Mouse (Mus musculus): ENCODE measurements at regions not wholly inside any gene's neighbourhood (a gene's known extent, or its start where the extent isn't known, plus 50 kb on each side); places are given as distances from the start of the nearest gene placed in this dataset.

GRCm38 (mm10) chr15:68014605-68015305, 1514.0 kb upstream of the Lrrc6 start:
- in situ Hi-C loops (cut with MboI, MseI) = no loop called here

- in situ Hi-C loops (cut with MboI, MseI) = no loop called here
Observed at GRCm38 (mm10) chr15:68011162-68011561, 1510.5 kb upstream of the Lrrc6 start.

- in situ Hi-C loops (cut with MboI, MseI) = no loop called here
Observed at GRCm38 (mm10) chr15:68010189-68010588, 1509.5 kb upstream of the Lrrc6 start.

GRCm38 (mm10) chr15:68004798-68005197, 1504.1 kb upstream of the Lrrc6 start:
- in situ Hi-C loops (cut with MboI, MseI) = loop anchor here (5.0 kb wide), 1 partner anchor 78 kb away; no protein-coding TSS in a partner anchor

GRCm38 (mm10) chr15:67996532-67996931, 1495.8 kb upstream of the Lrrc6 start:
- in situ Hi-C loops (cut with MboI, MseI) = no loop called here

- in situ Hi-C loops (cut with MboI, MseI) = no loop called here
Observed at GRCm38 (mm10) chr15:67989428-67990272, 1488.9 kb upstream of the Lrrc6 start.

- in situ Hi-C loops (cut with MboI, MseI) = no loop called here
Observed at GRCm38 (mm10) chr15:67987941-67988340, 1487.2 kb upstream of the Lrrc6 start.

GRCm38 (mm10) chr15:67983253-67983652, 1482.5 kb upstream of the Lrrc6 start:
- in situ Hi-C loops (cut with MboI, MseI) = no loop called here

- in situ Hi-C loops (cut with MboI, MseI) = no loop called here
Observed at GRCm38 (mm10) chr15:67981876-67982275, 1481.2 kb upstream of the Lrrc6 start.

- in situ Hi-C loops (cut with MboI, MseI) = no loop called here
Observed at GRCm38 (mm10) chr15:67979451-67979850, 1478.7 kb upstream of the Lrrc6 start.

- in situ Hi-C loops (cut with MboI, MseI) = no loop called here
Observed at GRCm38 (mm10) chr15:67977210-67977609, 1476.5 kb upstream of the Lrrc6 start.

- in situ Hi-C loops (cut with MboI, MseI) = no loop called here
Observed at GRCm38 (mm10) chr15:67971998-67972397, 1471.3 kb upstream of the Lrrc6 start.

GRCm38 (mm10) chr15:67954216-67954615, 1453.5 kb upstream of the Lrrc6 start:
- in situ Hi-C loops (cut with MboI, MseI) = no loop called here

GRCm38 (mm10) chr15:67950281-67951040, 1449.8 kb upstream of the Lrrc6 start:
- in situ Hi-C loops (cut with MboI, MseI) = no loop called here

- in situ Hi-C loops (cut with MboI, MseI) = no loop called here
Observed at GRCm38 (mm10) chr15:67944330-67945082, 1443.8 kb upstream of the Lrrc6 start.

GRCm38 (mm10) chr15:67943046-67943445, 1442.3 kb upstream of the Lrrc6 start:
- in situ Hi-C loops (cut with MboI, MseI) = no loop called here

GRCm38 (mm10) chr15:67940510-67940909, 1439.8 kb upstream of the Lrrc6 start:
- in situ Hi-C loops (cut with MboI, MseI) = no loop called here

- in situ Hi-C loops (cut with MboI, MseI) = loop anchor here (5.0 kb wide), 1 partner anchor 42 kb away; no protein-coding TSS in a partner anchor
Observed at GRCm38 (mm10) chr15:67924885-67925284, 1424.2 kb upstream of the Lrrc6 start.

GRCm38 (mm10) chr15:67907034-67907433, 1406.3 kb upstream of the Lrrc6 start:
- in situ Hi-C loops (cut with MboI, MseI) = no loop called here

GRCm38 (mm10) chr15:67905279-67905678, 1404.6 kb upstream of the Lrrc6 start:
- in situ Hi-C loops (cut with MboI, MseI) = no loop called here

- in situ Hi-C loops (cut with MboI, MseI) = no loop called here
Observed at GRCm38 (mm10) chr15:67904646-67905045, 1403.9 kb upstream of the Lrrc6 start.

All from T-helper 1 cell (primary cell).